Mouse (Mus musculus) colon, adult 2 months (tissue): ENCODE data around the gene Atg2b. TPM values are rescaled to one million over a fixed set of nuclear protein-coding genes. Genes with fewer than 3 reads are reported as not detected.

Experiments
- polyA plus RNA-seq: library from polyadenylated mRNA; depleted of rRNA; stranded (reverse); fragments of >200 nt; gene quantifications from 2 replicates; pipeline ENCODE4 v1.2.3, GENCODE M21; 2012; rRNA removed

Atg2b gene
- polyA plus RNA-seq: 8.7 and 10.4 TPM in 2 replicates

GRCm38 (mm10) chr12:105685001-105685691 is at the start of gene Atg2b:
TSS of gene Atg2b (minus strand) at chr12:105685211.

DNA sequence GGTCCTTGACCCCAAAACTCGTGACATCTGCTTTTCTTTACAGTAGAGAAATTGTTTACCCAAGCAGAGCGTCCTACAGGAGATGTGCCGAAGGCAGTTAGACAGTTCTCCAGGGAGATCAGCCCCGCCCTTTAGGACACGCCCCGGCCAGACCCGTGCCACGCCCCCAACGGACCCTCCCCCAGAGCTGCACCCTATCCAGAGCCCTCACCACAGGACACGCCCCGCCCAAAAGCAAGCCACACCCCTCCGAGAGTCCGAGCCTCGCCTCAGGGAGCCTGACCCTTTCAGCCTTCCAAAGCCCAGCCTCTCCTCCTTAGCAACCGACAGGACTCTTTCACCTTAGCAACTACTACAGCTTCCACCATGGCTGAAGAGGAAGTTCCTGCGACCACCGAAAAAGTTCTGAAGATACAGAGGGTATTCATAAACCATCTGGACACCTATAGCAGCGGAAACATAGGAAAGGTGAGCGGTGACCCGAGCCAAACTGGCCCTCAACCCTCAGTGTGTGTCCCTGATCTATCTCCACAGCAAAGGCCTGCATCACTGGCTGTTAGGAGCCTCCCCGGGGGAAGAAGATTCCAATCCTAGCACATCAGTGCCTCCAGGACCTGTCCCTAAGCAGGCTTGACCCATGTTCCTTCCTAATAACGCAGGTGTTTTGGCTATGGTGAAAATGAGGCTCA is 20.9 kb upstream of the Atg2b start, which contains the start of gene Ak7:
Gene Ak7, plus strand, starts transcription at position 178 of the 689 bp plus-strand sequence.

GRCm38 (mm10) chr12:105683933-105684901 is 794 bp downstream of the Atg2b start, which contains the start of gene Gskip:
TSS of gene Gskip (plus strand) at chr12:105684829.

GRCm38 (mm10) chr12:105602581-105603210 is 82.3 kb downstream of the Atg2b start, which contains the start of gene Bdkrb1:
TSS of gene Bdkrb1 (plus strand) at chr12:105603085.

Other genes with a start within 250 kb of the Atg2b start
- gene D430019H16Rik, start 231.4 kb downstream of the Atg2b start, polyA plus RNA-seq: 1.4 and 1.6 TPM in 2 replicates
- gene Bdkrb2, start 122.0 kb downstream of the Atg2b start, polyA plus RNA-seq: 11.1 and 13.3 TPM in 2 replicates
- 1.4 and 2.6 TPM in 2 replicates for gene Bdkrb1, start 82.1 kb downstream of the Atg2b start, polyA plus RNA-seq
- gene Gskip, start 382 bp downstream of the Atg2b start, polyA plus RNA-seq: 5.5 and 6.8 TPM in 2 replicates
- gene Ak7, start 20.8 kb upstream of the Atg2b start, polyA plus RNA-seq: 0.08 and 0.20 TPM in 2 replicates
- gene Papola, start 99.5 kb upstream of the Atg2b start, polyA plus RNA-seq: 64.1 and 102 TPM in 2 replicates